Mouse (Mus musculus): ENCODE measurements around the gene Mex3d. TPM values are rescaled to one million over a fixed set of nuclear protein-coding genes. Genes with fewer than 3 reads are reported as not detected.

Mex3d gene
- polyA plus RNA-seq, 2 experiments: 8.2 to 44.0 TPM

- H3K36me3 ChIP-seq (ENCODE audit: control insufficient read depth, insufficient read depth, low read length): peaks cover 36% of the 10 kb centered on the region
- no peaks in the 10 kb centered on the region for H3K27me3 ChIP-seq (ENCODE audit: control insufficient read depth, insufficient read depth, low read length)
- no peak for DNase-seq (ENCODE audit: low spot score)
- H3K4me3 ChIP-seq (replicated peaks; ENCODE audit: low read length): no peak overlapping the region
- H3K4me1 ChIP-seq (ENCODE audit: control insufficient read depth, insufficient read depth, low read length): no peaks in the 10 kb centered on the region
- no peak for ATAC-seq (ENCODE audit: low FRiP score, low read depth)
- H3K27ac ChIP-seq (replicated peaks; ENCODE audit: low read depth, low read length): no peak overlapping the region
- no peaks in the 10 kb centered on the region for H3K9me3 ChIP-seq (ENCODE audit: control insufficient read depth, low read length)
- 49% methylated on average over 10 of the region's 10 CpGs for WGBS
- no peak overlapping the region for H3K4me2 ChIP-seq (replicated peaks; ENCODE audit: low read depth, low read length, severe bottlenecking)
- H3K9ac ChIP-seq (ENCODE audit: low read depth, low read length, severe bottlenecking): no peak overlapping the region
- TF ChIP-seq POLR2A (IDR thresholded peaks at IDR 0.05; ENCODE audit: borderline replicate concordance, extremely low read depth, insufficient read depth, insufficient read length): no peak
These were observed 9.7 kb downstream of the Mex3d start for GRCm38 (mm10) chr10:80377716-80378115.

DNA sequence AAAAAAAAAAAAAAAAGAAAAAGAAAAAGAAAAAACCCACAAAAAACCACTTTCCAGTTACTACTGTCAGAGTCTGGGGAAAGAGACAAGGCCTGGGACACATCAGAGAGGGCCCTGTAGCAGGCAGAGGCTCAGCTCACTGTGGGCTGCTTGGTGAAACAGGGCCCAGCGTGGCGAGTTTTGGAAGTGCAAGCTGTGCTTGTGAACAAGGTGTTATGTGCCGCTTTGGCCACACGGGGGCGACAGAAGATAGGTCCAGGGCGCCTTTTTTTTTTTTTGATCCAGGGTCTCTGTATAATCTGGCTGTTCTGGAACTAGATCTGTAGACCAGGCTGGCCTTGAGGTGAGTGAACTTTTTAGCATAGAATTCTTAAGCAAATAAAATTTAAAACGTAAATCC lies 11.3 kb downstream of the Mex3d start:
- peak; percentile 94 for DNase-seq (ENCODE audit: low spot score)
- Histone ChIP-seq H3K9ac (ENCODE audit: low read depth, low read length, severe bottlenecking) (no peak overlapping the region), H3K27me3 (ENCODE audit: control insufficient read depth, insufficient read depth, low read length) (no peaks in the 10 kb centered on the region), H3K36me3 (ENCODE audit: control insufficient read depth, insufficient read depth, low read length) (peaks cover 20% of the 10 kb centered on the region), H3K27ac (replicated peaks; ENCODE audit: low read depth, low read length) (no peak overlapping the region), H3K9me3 (ENCODE audit: control insufficient read depth, low read length) (no peaks in the 10 kb centered on the region), H3K4me3 (replicated peaks; ENCODE audit: low read length) (no peak overlapping the region), H3K4me1 (ENCODE audit: control insufficient read depth, insufficient read depth, low read length) (peaks cover 7% of the 10 kb centered on the region), H3K4me2 (replicated peaks; ENCODE audit: low read depth, low read length, severe bottlenecking) (no peak overlapping the region)
- TF ChIP-seq POLR2A (IDR thresholded peaks at IDR 0.05; ENCODE audit: borderline replicate concordance, extremely low read depth, insufficient read depth, insufficient read length): 0 out of 2 replicates have a peak, but pooled peaks have one; percentile 21
- ATAC-seq (ENCODE audit: low FRiP score, low read depth): peak; percentile 48; the same call in 1 of the 2 replicates
- 3% methylated on average over 7 of the region's 7 CpGs for WGBS

DNA sequence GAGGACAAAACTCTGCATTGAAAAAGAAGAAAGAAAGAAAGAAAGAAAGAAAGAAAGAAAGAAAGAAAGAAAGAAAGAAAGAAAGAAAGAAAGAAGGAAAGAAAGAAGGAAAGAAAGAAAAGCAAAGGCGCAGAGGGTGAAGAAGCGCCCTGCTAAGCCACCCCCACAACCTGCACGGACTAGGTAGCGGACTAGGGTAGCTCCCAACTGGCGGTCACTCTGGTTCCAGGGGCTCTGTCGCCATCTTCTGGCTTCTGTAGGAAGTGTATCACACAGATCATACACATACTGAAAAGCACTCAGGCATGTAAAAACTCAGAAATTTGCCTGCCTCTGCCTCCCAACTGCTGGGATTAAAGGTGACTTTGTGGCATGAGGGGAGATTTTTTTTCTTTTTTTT lies 13.4 kb downstream of the Mex3d start:
- no peak for ATAC-seq (ENCODE audit: low FRiP score, low read depth)
- no peaks in the 10 kb centered on the region for H3K9me3 ChIP-seq (ENCODE audit: control insufficient read depth, low read length)
- WGBS: 22% methylated on average over 6 of the region's 6 CpGs
- peaks cover 7% of the 10 kb centered on the region for H3K4me1 ChIP-seq (ENCODE audit: control insufficient read depth, insufficient read depth, low read length)
- no peak overlapping the region for H3K4me2 ChIP-seq (replicated peaks; ENCODE audit: low read depth, low read length, severe bottlenecking)
- 0 out of 2 replicates have a peak, but pooled peaks cover 1% of the 10 kb centered on the region for H3K36me3 ChIP-seq (ENCODE audit: control insufficient read depth, insufficient read depth, low read length)
- H3K27ac ChIP-seq (replicated peaks; ENCODE audit: low read depth, low read length): no peak overlapping the region
- H3K9ac ChIP-seq (ENCODE audit: low read depth, low read length, severe bottlenecking): no peak overlapping the region
- no peaks in the 10 kb centered on the region for H3K27me3 ChIP-seq (ENCODE audit: control insufficient read depth, insufficient read depth, low read length)
- peak; percentile 56 for DNase-seq (ENCODE audit: low spot score)
- no peak for TF ChIP-seq POLR2A (IDR thresholded peaks at IDR 0.05; ENCODE audit: borderline replicate concordance, extremely low read depth, insufficient read depth, insufficient read length)
- H3K4me3 ChIP-seq (replicated peaks; ENCODE audit: low read length): no peak overlapping the region

DNA sequence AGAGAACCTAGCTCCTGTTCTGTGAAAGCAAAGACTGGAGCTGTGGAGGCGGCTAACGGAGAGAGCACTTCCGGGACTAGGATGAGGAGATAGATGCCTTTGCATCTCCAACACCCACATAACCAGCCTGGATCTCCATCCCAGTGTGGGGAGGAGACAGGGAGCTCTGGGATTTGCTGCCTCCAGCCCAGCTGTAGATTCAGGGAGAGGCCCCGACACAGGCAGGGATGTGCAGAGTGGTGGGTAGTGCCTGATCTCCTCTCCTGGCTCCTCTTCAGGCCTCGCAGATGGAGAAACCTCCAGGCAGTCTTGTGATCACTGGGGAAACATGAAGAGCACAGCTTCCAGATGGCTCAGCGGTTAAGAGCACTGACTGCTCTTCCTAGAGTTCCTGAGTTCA lies 14.8 kb downstream of the Mex3d start:
- no peaks in the 10 kb centered on the region for H3K36me3 ChIP-seq (ENCODE audit: control insufficient read depth, insufficient read depth, low read length)
- no peaks in the 10 kb centered on the region for H3K27me3 ChIP-seq (ENCODE audit: control insufficient read depth, insufficient read depth, low read length)
- no peak for DNase-seq (ENCODE audit: low spot score)
- no peak overlapping the region for H3K4me2 ChIP-seq (replicated peaks; ENCODE audit: low read depth, low read length, severe bottlenecking)
- peaks cover 7% of the 10 kb centered on the region for H3K4me1 ChIP-seq (ENCODE audit: control insufficient read depth, insufficient read depth, low read length)
- 73% methylated on average over 6 of the region's 6 CpGs for WGBS
- H3K27ac ChIP-seq (replicated peaks; ENCODE audit: low read depth, low read length): no peak overlapping the region
- no peak for TF ChIP-seq POLR2A (IDR thresholded peaks at IDR 0.05; ENCODE audit: borderline replicate concordance, extremely low read depth, insufficient read depth, insufficient read length)
- ATAC-seq (ENCODE audit: low FRiP score, low read depth): no peak
- no peak overlapping the region for H3K4me3 ChIP-seq (replicated peaks; ENCODE audit: low read length)
- no peak overlapping the region for H3K9ac ChIP-seq (ENCODE audit: low read depth, low read length, severe bottlenecking)
- no peaks in the 10 kb centered on the region for H3K9me3 ChIP-seq (ENCODE audit: control insufficient read depth, low read length)

DNA sequence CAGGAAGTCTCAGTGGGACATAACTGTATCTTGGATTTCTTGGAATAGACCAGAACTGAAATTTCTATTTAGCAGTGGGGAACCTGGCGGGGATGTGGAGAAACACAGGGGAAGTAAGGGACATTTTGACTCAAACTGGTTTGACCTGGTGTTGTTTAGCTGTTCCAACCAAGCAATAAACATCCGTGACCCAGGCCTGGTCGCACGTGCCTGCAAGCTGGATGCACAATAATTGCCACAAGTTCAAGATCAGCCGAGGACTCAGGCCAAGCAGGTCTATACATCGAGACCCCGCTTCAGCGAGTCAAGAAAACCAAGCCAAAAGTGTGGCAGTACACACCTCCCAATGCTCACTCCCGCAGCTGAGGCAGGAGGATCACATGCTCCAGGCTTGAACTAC lies 15.5 kb downstream of the Mex3d start:
- peak overlapping the region; percentile 29 for H3K4me3 ChIP-seq (replicated peaks; ENCODE audit: low read length)
- H3K36me3 ChIP-seq (ENCODE audit: control insufficient read depth, insufficient read depth, low read length): no peaks in the 10 kb centered on the region
- DNase-seq (ENCODE audit: low spot score) (no peak), ATAC-seq (ENCODE audit: low FRiP score, low read depth) (no peak)
- peaks cover 7% of the 10 kb centered on the region for H3K4me1 ChIP-seq (ENCODE audit: control insufficient read depth, insufficient read depth, low read length)
- H3K4me2 ChIP-seq (replicated peaks; ENCODE audit: low read depth, low read length, severe bottlenecking): peak overlapping the region; percentile 32
- H3K27me3 ChIP-seq (ENCODE audit: control insufficient read depth, insufficient read depth, low read length): no peaks in the 10 kb centered on the region
- 0 out of 2 replicates have a peak overlapping the region, but pooled peaks have one; percentile 0 for H3K9ac ChIP-seq (ENCODE audit: low read depth, low read length, severe bottlenecking)
- no peak for TF ChIP-seq POLR2A (IDR thresholded peaks at IDR 0.05; ENCODE audit: borderline replicate concordance, extremely low read depth, insufficient read depth, insufficient read length)
- no peaks in the 10 kb centered on the region for H3K9me3 ChIP-seq (ENCODE audit: control insufficient read depth, low read length)
- H3K27ac ChIP-seq (replicated peaks; ENCODE audit: low read depth, low read length): no peak overlapping the region
- 53% methylated on average over 9 of the region's 9 CpGs for WGBS
